Mouse (Mus musculus): ENCODE results near the gene Stc2. TPM values are rescaled to one million over a fixed set of nuclear protein-coding genes. Genes with fewer than 3 reads are reported as not detected.

The Stc2 gene
- total RNA-seq (2023): not detected

GRCm38 (mm10) chr11:31369648-31370286 lies at the start of gene Stc2:
Gene Stc2 (minus strand): TSS chr11:31370074.

Other genes starting within 250 kb of the Stc2 start
- gene Gm17332, start 187.6 kb downstream of the Stc2 start, total RNA-seq (2023): not detected